Mouse (Mus musculus) forebrain, embryonic 13.5 days (tissue): ENCODE measurements around the gene Osbpl10. TPM values are rescaled to one million over a fixed set of nuclear protein-coding genes. Genes with fewer than 3 reads are reported as not detected.

ENCODE experiments used
- ATAC-seq: fragments of 200-750 bp; cut with Nextera tagmentation; 2 replicates; pipeline ENCODE4 v1.8.0; 2017
- H3K27ac ChIP-seq: fragments of 300-500 bp; sonication (generic); 2 replicates; pipeline ENCODE4 v1.5.1; 2015; ENCODE audit warnings: inconsistent platforms, mild to moderate bottlenecking, moderate library complexity
- H3K27me3 ChIP-seq: fragments of 300-500 bp; sonication (generic); 2 replicates; pipeline ENCODE4 v1.6.1; 2015; ENCODE audit warnings: mild to moderate bottlenecking, inconsistent platforms
- H3K36me3 ChIP-seq: fragments of 300-500 bp; sonication (generic); 2 replicates; pipeline ENCODE4 v1.6.1; 2015; ENCODE audit warnings: mild to moderate bottlenecking, inconsistent platforms; ENCODE audit not compliant: poor library complexity, severe bottlenecking
- H3K4me1 ChIP-seq: fragments of 300-500 bp; sonication (generic); 2 replicates; pipeline ENCODE4 v1.6.1; 2015; ENCODE audit warnings: inconsistent platforms
- H3K4me2 ChIP-seq: fragments of 300-500 bp; sonication (generic); 2 replicates; pipeline ENCODE4 v1.6.1; 2015; ENCODE audit warnings: inconsistent platforms, mild to moderate bottlenecking, moderate library complexity
- H3K4me3 ChIP-seq: fragments of 300-500 bp; sonication (generic); 2 replicates; pipeline ENCODE4 v1.5.1; 2015; ENCODE audit warnings: mild to moderate bottlenecking, inconsistent platforms
- H3K9ac ChIP-seq: fragments of 300-500 bp; sonication (generic); 2 replicates; pipeline ENCODE4 v1.6.1; 2015; ENCODE audit warnings: mild to moderate bottlenecking, inconsistent platforms
- H3K9me3 ChIP-seq: fragments of 300-500 bp; sonication (generic); replicated peaks from 2 replicates; pipeline ENCODE4 v1.6.1; 2016; ENCODE audit warnings: inconsistent platforms
- WGBS: fragments of 180-500 bp; shearing (Covaris S2); methylation state at CpG from one replicate; pipeline ENCODE4 v1.1.7; 2015; 5-methylcytosine and 5-hydroxymethylcytosine counted together
- polyA plus RNA-seq: library from polyadenylated mRNA; unstranded; fragments of >200 nt; fragmentation: Nextera tagmentation; extraction: Ambion mirVana; gene quantifications from 2 replicates; pipeline ENCODE4 v1.2.1, GENCODE M21; 2015

The Osbpl10 gene
- polyA plus RNA-seq, result 0.92 and 1.3 TPM in 2 replicates

DNA sequence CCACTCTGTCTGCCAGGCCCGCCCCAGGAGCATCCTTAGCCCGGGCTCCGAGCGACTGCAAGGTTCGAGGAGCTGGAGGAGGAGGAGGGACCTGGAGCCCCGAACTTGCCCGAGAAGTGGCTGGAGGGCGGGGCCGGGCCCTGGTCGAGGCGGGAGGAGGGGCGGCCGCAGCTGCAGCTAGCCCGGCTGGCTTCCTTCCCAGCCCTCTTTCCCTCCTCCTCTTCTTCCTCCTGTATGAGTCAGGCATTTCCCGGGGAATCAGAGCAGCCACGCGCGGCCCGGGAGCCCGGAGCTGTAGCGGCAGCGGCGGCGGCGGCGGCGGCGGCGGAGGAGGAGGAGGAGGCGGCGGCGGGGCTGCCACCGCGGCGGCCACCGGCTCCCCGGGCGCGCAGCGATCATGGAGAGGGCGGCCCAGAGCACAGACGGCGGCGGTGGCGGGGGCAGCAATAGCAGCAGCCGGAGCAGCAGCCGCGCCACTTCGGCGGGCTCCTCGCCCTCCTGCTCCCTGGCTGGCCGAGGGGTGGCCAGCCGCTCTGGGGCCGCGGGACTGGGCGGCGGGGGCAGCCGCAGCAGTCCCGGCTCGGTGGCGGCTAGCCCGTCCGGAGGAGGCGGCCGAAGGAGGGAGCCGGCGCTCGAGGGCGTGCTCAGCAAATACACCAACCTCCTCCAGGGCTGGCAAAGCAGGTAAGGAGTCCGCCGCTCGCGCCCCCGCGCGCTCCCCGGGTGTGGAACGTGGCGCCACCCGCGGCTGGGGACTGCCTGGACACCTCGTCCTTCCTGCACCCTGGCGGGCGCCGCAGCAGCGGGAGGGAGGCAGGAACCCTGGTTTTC lies at the start of gene Osbpl10:
Osbpl10 (plus strand) TSS at position 289 of the 831 bp plus-strand sequence.
- H3K9me3 ChIP-seq, result no peaks in the 10 kb centered on the region

DNA sequence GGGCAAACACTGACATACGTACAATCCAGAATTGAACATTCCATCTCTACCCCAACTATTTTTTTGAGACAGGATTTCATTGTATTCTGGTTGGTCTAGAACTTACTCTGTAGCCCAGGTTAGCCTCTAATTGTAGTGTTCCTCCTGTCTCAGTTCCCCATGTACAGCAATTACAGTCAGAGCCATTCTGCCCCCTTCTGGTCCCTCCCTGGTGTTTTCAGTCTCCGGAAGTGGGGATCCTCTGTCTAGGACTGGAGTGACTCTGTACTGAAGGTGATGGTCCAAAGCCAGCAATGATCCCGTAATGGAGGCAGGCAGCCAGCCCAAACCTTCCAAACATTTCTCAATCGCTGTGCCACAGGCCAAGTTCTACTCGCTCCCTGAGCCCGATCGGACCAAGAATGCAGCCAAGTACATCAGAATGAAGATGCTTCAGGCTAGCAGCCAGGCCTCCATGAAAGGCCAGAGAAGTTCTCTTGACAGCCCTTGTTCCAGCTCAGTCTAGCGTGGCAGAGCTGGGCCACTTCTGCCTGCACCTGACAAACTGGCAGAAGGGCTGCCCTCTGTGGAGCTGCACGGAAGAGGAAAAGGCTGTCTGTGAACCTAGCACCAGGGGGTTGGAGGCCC lies 47.8 kb upstream of the Osbpl10 start:
- Histone ChIP-seq H3K36me3 (no peaks in the 10 kb centered on the region), H3K9ac (no peak overlapping the region), H3K4me3 (no peak overlapping the region), H3K27ac (no peak overlapping the region; the same call in 1 of the 2 replicates), H3K9me3 (no peaks in the 10 kb centered on the region), H3K27me3 (no peaks in the 10 kb centered on the region), H3K4me2 (no peak overlapping the region), H3K4me1 (peaks cover 10% of the 10 kb centered on the region)
- ATAC-seq, result no peak
- WGBS, result 51% methylated on average over 9 of the region's 9 CpGs

More for the DNA sequence above, at the start of gene Osbpl10:
- Histone ChIP-seq H3K9ac (peak within 1 kb of the TSS; percentile 85), H3K27ac (peak within 1 kb of the TSS; percentile 79), H3K4me1 (peaks cover 17% of the 10 kb centered on the region), H3K4me3 (peak within 1 kb of the TSS; percentile 71), H3K4me2 (peak within 1 kb of the TSS; percentile 72), H3K27me3 (peaks cover 26% of the 10 kb centered on the region), H3K36me3 (no peaks in the 10 kb centered on the region)
- ATAC-seq, result peak; percentile 87
- WGBS, result 1% methylated on average over 31 of the region's 86 CpGs

DNA sequence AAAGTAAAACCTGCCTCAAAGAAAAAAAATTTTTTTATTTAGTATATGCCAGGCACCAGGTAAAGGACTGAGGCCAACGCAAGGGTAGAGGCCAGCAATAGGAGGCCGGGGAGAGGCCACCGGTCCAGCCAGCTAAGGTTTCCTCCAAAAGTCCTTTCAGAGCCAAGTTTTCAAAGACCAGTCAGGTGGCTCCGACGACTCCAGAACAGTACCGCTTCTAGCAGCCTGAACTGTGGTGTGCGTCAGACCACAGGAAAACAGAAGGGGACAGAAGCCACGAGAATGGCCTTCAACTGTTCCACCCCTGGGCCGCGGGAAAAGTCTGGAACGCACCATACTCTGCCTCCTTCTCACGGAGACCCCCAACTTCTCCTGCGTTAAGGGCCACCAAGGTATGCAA lies 45.8 kb upstream of the Osbpl10 start:
- no peaks in the 10 kb centered on the region for H3K9me3 ChIP-seq
- ATAC-seq, result no peak
- no peak overlapping the region for H3K27ac ChIP-seq
- H3K4me1 ChIP-seq, result peaks cover 10% of the 10 kb centered on the region
- H3K9ac ChIP-seq, result peak overlapping the region; percentile 81
- H3K27me3 ChIP-seq, result no peaks in the 10 kb centered on the region
- peak overlapping the region; percentile 74 for H3K4me3 ChIP-seq
- peak overlapping the region; percentile 98 for H3K4me2 ChIP-seq
- H3K36me3 ChIP-seq, result no peaks in the 10 kb centered on the region
- WGBS, result 23% methylated on average over 13 of the region's 13 CpGs

DNA sequence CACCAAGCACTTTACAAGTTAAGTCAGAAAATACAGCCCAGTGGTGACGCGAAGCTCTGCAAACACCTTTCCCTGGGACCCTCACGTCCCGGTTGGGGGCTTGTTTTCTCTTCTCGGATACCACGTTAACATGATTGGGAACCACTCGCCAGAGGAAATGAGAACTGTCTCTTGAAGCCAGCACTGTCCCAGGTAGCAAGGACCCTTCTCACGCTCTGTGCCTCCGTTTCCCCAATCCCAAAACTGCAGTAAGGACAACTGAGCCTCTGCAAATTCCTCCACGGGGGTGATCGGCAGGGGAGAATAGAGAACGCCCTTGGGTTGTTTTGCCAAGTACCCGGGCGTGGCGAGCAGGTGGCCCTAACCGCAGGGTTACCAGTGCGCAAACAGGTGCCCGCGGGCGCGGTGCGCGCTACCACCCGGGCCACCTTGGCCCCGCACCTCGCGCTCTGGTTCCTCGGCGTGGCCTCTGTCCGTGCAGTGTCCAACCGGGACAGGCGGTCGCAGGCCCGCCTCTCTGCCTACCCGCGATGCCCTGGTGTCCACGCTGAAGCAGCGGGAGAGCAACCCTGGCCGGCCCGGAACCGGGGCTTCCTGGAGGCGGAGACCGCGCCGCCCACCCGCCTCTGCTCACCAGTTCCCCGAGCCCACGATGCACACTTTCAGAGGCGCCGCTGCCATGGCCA lies 45.2 kb upstream of the Osbpl10 start:
- Histone ChIP-seq H3K4me2 (peak overlapping the region; percentile 98), H3K4me1 (peaks cover 10% of the 10 kb centered on the region), H3K4me3 (peak overlapping the region; percentile 74), H3K27me3 (no peaks in the 10 kb centered on the region), H3K9ac (peak overlapping the region; percentile 81), H3K9me3 (no peaks in the 10 kb centered on the region), H3K27ac (peak overlapping the region; percentile 59; the same call in 1 of the 2 replicates), H3K36me3 (no peaks in the 10 kb centered on the region)
- ATAC-seq, result peak; percentile 29
- WGBS, result under 1% methylated on average over 50 of the region's 50 CpGs

DNA sequence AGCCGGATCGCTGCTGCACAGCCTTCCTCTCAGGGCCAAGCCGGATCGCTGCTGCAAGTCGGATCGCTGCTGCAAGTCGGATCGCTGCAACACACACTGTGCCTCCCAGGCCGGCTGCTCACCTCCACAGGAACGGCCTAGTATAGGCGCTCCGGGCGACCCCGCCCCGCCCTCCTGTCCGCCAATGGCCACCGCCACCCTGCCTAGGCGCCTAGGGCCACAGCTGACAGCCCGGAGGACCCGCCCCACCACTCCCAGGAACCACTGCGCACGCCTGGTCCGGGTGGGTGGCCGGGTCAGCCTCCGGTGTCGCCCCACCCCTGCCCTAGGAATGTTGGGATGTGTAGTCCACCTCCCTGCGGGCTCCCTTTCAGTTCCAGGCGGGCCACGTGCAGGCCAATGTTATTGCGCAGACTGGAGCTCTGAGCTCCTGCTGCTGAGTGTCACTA lies 44.6 kb upstream of the Osbpl10 start, which contains the start of gene Gpd1l:
Gpd1l (minus strand) TSS at position 265 of the 449 bp plus-strand sequence.
- H3K4me3 ChIP-seq, result peak within 1 kb of the TSS; percentile 74
- H3K4me1 ChIP-seq, result peaks cover 10% of the 10 kb centered on the region
- no peaks in the 10 kb centered on the region for H3K27me3 ChIP-seq
- H3K9me3 ChIP-seq, result no peaks in the 10 kb centered on the region
- no peaks in the 10 kb centered on the region for H3K36me3 ChIP-seq
- ATAC-seq, result peak; percentile 99
- H3K27ac ChIP-seq, result peak within 1 kb of the TSS; percentile 59; the same call in 1 of the 2 replicates
- peak within 1 kb of the TSS; percentile 81 for H3K9ac ChIP-seq
- peak within 1 kb of the TSS; percentile 98 for H3K4me2 ChIP-seq
- 0% methylated on average over 28 of the region's 30 CpGs for WGBS

DNA sequence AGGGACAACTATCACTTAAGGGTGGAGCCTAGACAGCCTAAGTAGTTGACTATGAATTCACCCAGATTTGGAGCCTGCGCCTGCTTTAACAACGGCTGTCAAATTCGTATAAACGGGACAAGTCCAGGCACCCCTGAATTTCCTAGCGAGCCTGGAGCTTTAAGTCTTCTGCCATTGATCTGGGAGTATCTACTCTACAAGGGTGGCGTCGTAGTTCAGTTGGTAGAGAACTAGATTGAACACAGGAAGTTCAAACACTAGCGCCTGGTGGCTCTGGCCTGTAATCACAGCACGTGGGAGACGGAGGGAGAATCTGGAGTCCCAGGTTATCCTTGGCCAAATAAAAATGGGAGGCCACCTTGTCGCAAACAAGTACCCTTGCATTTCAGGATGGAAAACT lies 44.1 kb upstream of the Osbpl10 start:
- no peaks in the 10 kb centered on the region for H3K27me3 ChIP-seq
- H3K27ac ChIP-seq, result no peak overlapping the region
- no peaks in the 10 kb centered on the region for H3K36me3 ChIP-seq
- 71% methylated on average over 11 of the region's 11 CpGs for WGBS
- no peaks in the 10 kb centered on the region for H3K9me3 ChIP-seq
- no peak for ATAC-seq
- no peak overlapping the region for H3K9ac ChIP-seq
- H3K4me2 ChIP-seq, result peak overlapping the region; percentile 98
- H3K4me1 ChIP-seq, result peaks cover 10% of the 10 kb centered on the region
- H3K4me3 ChIP-seq, result peak overlapping the region; percentile 74

DNA sequence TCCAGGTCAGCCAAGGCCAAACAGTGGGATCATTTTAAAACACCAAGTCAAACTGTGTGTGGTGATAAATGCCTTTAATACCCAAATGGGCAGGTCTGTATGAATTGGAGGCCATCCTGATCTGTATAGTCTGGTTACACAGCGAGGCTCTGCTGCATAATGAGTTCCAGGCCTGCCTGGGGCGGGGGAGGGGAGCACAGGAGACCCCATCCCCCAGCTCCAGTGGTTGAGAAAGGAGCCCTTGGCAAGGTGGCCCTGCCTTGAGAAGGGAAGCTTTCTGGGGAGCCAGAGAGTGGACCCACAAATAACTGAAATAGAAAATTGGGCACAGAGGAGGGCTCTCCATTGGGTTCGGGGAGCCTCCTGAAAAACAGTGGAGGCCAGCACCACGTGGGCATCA lies 43.0 kb upstream of the Osbpl10 start:
- Histone ChIP-seq H3K36me3 (no peaks in the 10 kb centered on the region), H3K4me1 (peaks cover 10% of the 10 kb centered on the region), H3K27ac (no peak overlapping the region), H3K27me3 (no peaks in the 10 kb centered on the region), H3K4me3 (no peak overlapping the region), H3K9me3 (no peaks in the 10 kb centered on the region), H3K4me2 (no peak overlapping the region), H3K9ac (no peak overlapping the region)
- ATAC-seq, result no peak
- 78% methylated on average over 4 of the region's 4 CpGs for WGBS

DNA sequence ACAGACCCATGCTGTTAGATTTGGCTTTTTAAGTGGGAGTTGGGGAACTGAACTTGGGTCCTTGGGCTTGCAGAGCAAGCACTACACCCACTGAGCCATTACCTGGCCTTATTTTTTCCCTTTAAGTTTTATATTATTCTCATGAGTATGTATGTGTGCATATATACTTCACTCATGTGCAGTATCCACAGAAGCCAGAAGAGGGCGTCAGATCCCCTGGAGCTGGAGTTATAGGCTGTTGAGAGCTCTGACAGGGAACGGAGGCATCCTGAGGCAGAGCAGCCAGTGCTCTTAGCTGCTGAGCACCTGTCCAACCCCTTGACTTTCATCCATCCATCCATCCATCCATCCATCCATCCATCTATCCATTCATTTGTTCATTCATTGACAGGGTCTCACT lies 41.7 kb upstream of the Osbpl10 start:
- no peak for ATAC-seq
- Histone ChIP-seq H3K4me3 (no peak overlapping the region), H3K9me3 (no peaks in the 10 kb centered on the region), H3K4me1 (peaks cover 10% of the 10 kb centered on the region), H3K36me3 (no peaks in the 10 kb centered on the region), H3K27me3 (no peaks in the 10 kb centered on the region), H3K27ac (no peak overlapping the region), H3K9ac (no peak overlapping the region), H3K4me2 (no peak overlapping the region)
- WGBS, result 77% methylated on average over 2 of the region's 2 CpGs

DNA sequence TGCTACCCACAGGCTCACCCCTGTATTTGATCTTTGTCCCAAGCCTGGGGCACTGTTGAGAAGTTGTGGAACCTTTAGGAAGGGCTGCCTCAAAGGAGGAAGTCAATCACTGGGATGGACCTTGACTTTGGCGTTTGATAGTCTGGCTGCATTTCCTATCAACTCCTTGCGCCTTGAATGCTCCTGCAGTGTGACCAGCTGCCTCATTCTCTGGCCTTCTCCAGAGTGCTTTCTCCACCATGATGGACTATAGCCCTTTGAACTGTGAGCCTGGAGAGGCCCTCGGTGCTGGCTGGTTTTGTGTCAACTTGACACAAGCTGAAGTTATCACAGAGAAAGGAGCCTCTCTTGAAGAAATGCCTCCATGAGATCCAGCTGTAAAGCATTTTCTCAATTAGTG lies 33.7 kb upstream of the Osbpl10 start:
- Histone ChIP-seq H3K4me3 (no peak overlapping the region), H3K27ac (no peak overlapping the region), H3K27me3 (no peaks in the 10 kb centered on the region), H3K9ac (no peak overlapping the region), H3K4me1 (no peaks in the 10 kb centered on the region), H3K36me3 (no peaks in the 10 kb centered on the region), H3K4me2 (no peak overlapping the region), H3K9me3 (no peaks in the 10 kb centered on the region)
- no peak for ATAC-seq
- WGBS, result 88% methylated on average over 3 of the region's 3 CpGs

DNA sequence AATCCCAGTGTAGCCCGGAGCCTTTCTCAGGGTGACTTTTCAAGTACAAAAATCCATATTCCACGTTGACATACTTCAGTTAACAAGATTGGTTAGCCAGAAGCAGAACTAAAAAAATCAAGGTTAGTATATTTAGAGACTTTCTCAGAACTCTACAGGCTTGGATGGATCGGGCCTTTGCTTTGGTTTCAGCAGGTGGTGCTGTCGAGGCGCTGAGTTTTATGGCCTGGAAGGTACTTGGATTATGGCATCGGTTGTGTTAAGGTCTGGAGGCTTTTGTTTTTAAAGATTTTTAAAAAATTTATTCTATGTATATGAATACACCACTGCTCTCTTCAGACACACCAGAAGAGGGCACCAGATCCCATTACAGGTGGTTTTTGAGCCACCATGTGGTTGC lies 32.8 kb upstream of the Osbpl10 start:
- Histone ChIP-seq H3K4me2 (no peak overlapping the region), H3K9ac (no peak overlapping the region), H3K4me3 (no peak overlapping the region), H3K27me3 (no peaks in the 10 kb centered on the region), H3K36me3 (no peaks in the 10 kb centered on the region), H3K9me3 (no peaks in the 10 kb centered on the region), H3K27ac (no peak overlapping the region), H3K4me1 (no peaks in the 10 kb centered on the region)
- no peak for ATAC-seq
- WGBS, result 86% methylated on average over 6 of the region's 6 CpGs

DNA sequence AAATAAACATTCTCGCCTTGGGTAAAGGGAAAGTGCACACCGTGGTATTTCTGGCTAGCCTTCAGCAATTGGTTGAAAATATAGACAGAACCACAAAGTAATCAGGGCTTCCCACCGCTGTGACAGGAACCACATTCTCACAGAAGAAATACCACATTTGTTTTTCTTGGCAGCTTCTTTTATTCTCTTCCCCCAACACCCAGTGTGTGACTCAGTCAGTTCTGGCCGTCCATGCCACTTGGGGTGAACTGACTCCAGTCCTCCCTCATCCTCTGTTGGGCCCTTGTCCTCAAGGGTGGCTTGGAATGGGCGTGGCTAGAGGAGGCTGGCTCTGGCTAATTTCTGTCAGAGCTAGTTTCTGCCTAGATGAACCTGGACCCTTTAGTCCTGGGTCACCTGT lies 30.0 kb upstream of the Osbpl10 start:
- no peak overlapping the region for H3K9ac ChIP-seq
- no peaks in the 10 kb centered on the region for H3K36me3 ChIP-seq
- no peak overlapping the region for H3K4me3 ChIP-seq
- no peaks in the 10 kb centered on the region for H3K4me1 ChIP-seq
- H3K27me3 ChIP-seq, result no peaks in the 10 kb centered on the region
- H3K9me3 ChIP-seq, result no peaks in the 10 kb centered on the region
- no peak overlapping the region for H3K27ac ChIP-seq
- ATAC-seq, result no peak
- H3K4me2 ChIP-seq, result no peak overlapping the region
- 61% methylated on average over 5 of the region's 5 CpGs for WGBS

DNA sequence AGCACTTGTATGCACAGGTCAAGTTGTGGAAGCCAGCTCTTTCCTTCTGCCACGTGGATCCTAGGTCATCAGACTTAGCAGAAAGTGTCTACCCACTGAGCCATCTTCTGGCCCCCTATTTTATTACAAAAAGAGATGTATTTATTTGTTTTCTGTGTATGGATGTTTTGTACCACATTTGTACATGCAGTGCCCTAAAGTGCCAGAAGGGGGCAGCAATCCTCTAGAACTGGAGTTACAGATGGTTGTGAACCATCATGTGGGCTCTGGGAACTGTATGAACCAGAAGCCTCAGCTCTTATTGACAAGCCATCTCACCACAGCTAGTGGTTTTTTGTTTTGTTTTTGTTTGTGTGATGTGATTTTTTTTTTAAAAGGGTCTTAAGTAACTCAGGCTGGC lies 25.5 kb upstream of the Osbpl10 start:
- no peak for ATAC-seq
- Histone ChIP-seq H3K4me3 (no peak overlapping the region), H3K27ac (no peak overlapping the region), H3K4me1 (no peaks in the 10 kb centered on the region), H3K4me2 (no peak overlapping the region), H3K36me3 (no peaks in the 10 kb centered on the region), H3K9me3 (no peaks in the 10 kb centered on the region), H3K9ac (no peak overlapping the region), H3K27me3 (no peaks in the 10 kb centered on the region)
- WGBS, result 32% methylated on average over 1 of the region's 1 CpGs
